In the genomic region with DNA sequence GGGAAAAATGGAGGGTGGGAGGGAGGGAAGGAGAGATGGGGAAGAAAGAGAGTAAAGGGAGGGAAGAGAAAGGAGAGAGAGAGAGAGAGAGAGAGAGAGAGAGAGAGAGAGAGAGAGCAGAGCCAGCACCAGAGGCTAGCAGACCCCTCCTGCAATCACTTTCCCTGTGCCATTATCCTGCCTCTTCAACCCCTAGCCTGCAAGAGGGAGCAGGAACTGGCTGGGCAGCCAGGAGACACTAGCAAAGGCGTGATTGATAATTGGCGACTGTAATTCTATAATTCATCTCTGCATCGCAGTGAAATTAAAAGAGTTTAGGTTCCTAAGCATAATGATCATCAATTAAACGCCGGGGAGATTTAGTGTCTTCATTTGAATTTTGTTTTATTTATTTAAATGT, we compare ENCODE assay signal across 21 mouse cellular contexts.
DNase-seq lines count a peak whose midpoint lies in the region; ATAC-seq lines count a peak whose summit lies in the region.
"Had no signal": no experiment of that assay in that cellular context is flagged by ENCODE, and none has a peak within 500 bp of the region (broad histone marks: within the 10 kb centered on the region; RNA-seq: fewer than 3 reads in every experiment).

No protein-coding gene starts in this region.

- no peak overlapping the region for H3K4me2 ChIP-seq in forebrain, embryonic 15.5 days (replicated peaks)
- no peak overlapping the region for H3K4me2 ChIP-seq in forebrain, embryonic 14.5 days (ENCODE audit: low read length)
- H3K4me2 ChIP-seq in hindbrain, embryonic 13.5 days, result no peak overlapping the region
- H3K4me2 ChIP-seq in hindbrain, embryonic 16.5 days (ENCODE audit: low read length), result no peak overlapping the region
- no peak overlapping the region for H3K4me2 ChIP-seq in neural tube, embryonic 12.5 days (replicated peaks)
- H3K4me2 ChIP-seq in neural tube, embryonic 15.5 days, result no peak overlapping the region
- H3K4me2 ChIP-seq: embryonic facial prominence, embryonic 15.5 days; intestine, embryonic 15.5 days had no signal

- H3K27me3 ChIP-seq in forebrain, embryonic 15.5 days, result no peaks in the 10 kb centered on the region
- no peaks in the 10 kb centered on the region for H3K27me3 ChIP-seq in forebrain, embryonic 14.5 days (replicated peaks; ENCODE audit: control insufficient read depth, insufficient read depth, low read length)
- 0 out of 2 replicates have a peak, but pooled peaks cover 7% of the 10 kb centered on the region for H3K27me3 ChIP-seq in hindbrain, embryonic 13.5 days
- H3K27me3 ChIP-seq in hindbrain, embryonic 16.5 days (replicated peaks; ENCODE audit: control insufficient read depth, insufficient read depth, low read length), result no peaks in the 10 kb centered on the region
- H3K27me3 ChIP-seq in neural tube, embryonic 12.5 days (replicated peaks), result no peaks in the 10 kb centered on the region
- no peaks in the 10 kb centered on the region; the same call in 1 of the 2 replicates for H3K27me3 ChIP-seq in neural tube, embryonic 15.5 days (replicated peaks)
- H3K27me3 ChIP-seq: embryonic facial prominence, embryonic 15.5 days had no signal

- H3K27ac ChIP-seq in forebrain, embryonic 15.5 days (replicated peaks), result peak overlapping the region; percentile 51
- no peak overlapping the region for H3K27ac ChIP-seq in forebrain, embryonic 14.5 days (ENCODE audit: low read depth, low read length)
- H3K27ac ChIP-seq in hindbrain, embryonic 13.5 days, result peak overlapping the region; percentile 48; the same call in 1 of the 2 replicates
- no peak overlapping the region for H3K27ac ChIP-seq in hindbrain, embryonic 16.5 days (ENCODE audit: low read depth, low read length)
- no peak overlapping the region for H3K27ac ChIP-seq in neural tube, embryonic 12.5 days
- H3K27ac ChIP-seq in neural tube, embryonic 15.5 days (replicated peaks), result no peak overlapping the region
- H3K27ac ChIP-seq: embryonic facial prominence, embryonic 15.5 days; forebrain, embryonic 10.5 days; heart, embryonic 10.5 days; intestine, embryonic 15.5 days had no signal

- no peak for DNase-seq in forebrain, embryonic 14.5 days (ENCODE audit: low spot score)
- DNase-seq in left cerebral cortex, adult 8-10 months (ENCODE audit: low spot score in 2 of 2), result no peak
- DNase-seq: adrenal gland, adult 2 months; adrenal gland, postnatal 25 days; cerebellum, adult 2 months; gastrocnemius, postnatal 10 days; heart, adult 18-20 months; heart, postnatal 10 days; heart, postnatal 4 days had no signal

- H3K4me3 ChIP-seq in forebrain, embryonic 15.5 days, result no peak overlapping the region
- no peak overlapping the region for H3K4me3 ChIP-seq in forebrain, embryonic 14.5 days (ENCODE audit: low read depth, low read length)
- no peak overlapping the region for H3K4me3 ChIP-seq in hindbrain, embryonic 13.5 days
- no peak overlapping the region for H3K4me3 ChIP-seq in hindbrain, embryonic 16.5 days (ENCODE audit: low read length)
- no peak overlapping the region for H3K4me3 ChIP-seq in neural tube, embryonic 12.5 days
- no peak overlapping the region for H3K4me3 ChIP-seq in neural tube, embryonic 15.5 days (replicated peaks)
- H3K4me3 ChIP-seq: embryonic facial prominence, embryonic 15.5 days; erythroblast, embryonic 14.5 days; forebrain, embryonic 10.5 days; heart, embryonic 10.5 days; intestine, embryonic 15.5 days had no signal

- peaks cover 22% of the 10 kb centered on the region for H3K4me1 ChIP-seq in forebrain, embryonic 15.5 days
- peaks cover 2% of the 10 kb centered on the region; the same call in 1 of the 2 replicates for H3K4me1 ChIP-seq in forebrain, embryonic 14.5 days (ENCODE audit: control insufficient read depth, insufficient read depth, low read length)
- peaks cover 29% of the 10 kb centered on the region for H3K4me1 ChIP-seq in hindbrain, embryonic 13.5 days (replicated peaks)
- H3K4me1 ChIP-seq in hindbrain, embryonic 16.5 days (ENCODE audit: control insufficient read depth, insufficient read depth, low read depth, low read length), result peaks cover under 1% of the 10 kb centered on the region; the same call in 1 of the 2 replicates
- H3K4me1 ChIP-seq in neural tube, embryonic 12.5 days, result peaks cover 7% of the 10 kb centered on the region
- H3K4me1 ChIP-seq in neural tube, embryonic 15.5 days, result peaks cover 12% of the 10 kb centered on the region
- H3K4me1 ChIP-seq: embryonic facial prominence, embryonic 15.5 days; intestine, embryonic 15.5 days had no signal

- 0 out of 2 replicates have a peak overlapping the region, but pooled peaks have one; percentile 19 for H3K9ac ChIP-seq in forebrain, embryonic 15.5 days (replicated peaks)
- no peak overlapping the region for H3K9ac ChIP-seq in forebrain, embryonic 14.5 days (ENCODE audit: low read length)
- H3K9ac ChIP-seq in hindbrain, embryonic 13.5 days, result peak overlapping the region; percentile 24; the same call in 1 of the 2 replicates
- no peak overlapping the region for H3K9ac ChIP-seq in hindbrain, embryonic 16.5 days (ENCODE audit: low read depth, low read length)
- H3K9ac ChIP-seq in neural tube, embryonic 12.5 days, result 0 out of 2 replicates have a peak overlapping the region, but pooled peaks have one; percentile 13
- H3K9ac ChIP-seq in neural tube, embryonic 15.5 days (replicated peaks), result no peak overlapping the region
- H3K9ac ChIP-seq: embryonic facial prominence, embryonic 15.5 days; intestine, embryonic 15.5 days had no signal

- H3K9me3 ChIP-seq in forebrain, embryonic 15.5 days, result no peaks in the 10 kb centered on the region
- H3K9me3 ChIP-seq in forebrain, embryonic 14.5 days (replicated peaks; ENCODE audit: control insufficient read depth, low read length), result no peaks in the 10 kb centered on the region
- H3K9me3 ChIP-seq in hindbrain, embryonic 13.5 days, result no peaks in the 10 kb centered on the region
- no peaks in the 10 kb centered on the region; the same call in 1 of the 2 replicates for H3K9me3 ChIP-seq in hindbrain, embryonic 16.5 days (ENCODE audit: control insufficient read depth, low read length)
- H3K9me3 ChIP-seq in neural tube, embryonic 12.5 days, result no peaks in the 10 kb centered on the region; the same call in 1 of the 2 replicates
- no peaks in the 10 kb centered on the region for H3K9me3 ChIP-seq in neural tube, embryonic 15.5 days (replicated peaks)
- H3K9me3 ChIP-seq: forebrain, embryonic 10.5 days; heart, embryonic 10.5 days; intestine, embryonic 15.5 days had no signal

- whole genome bisulfite sequencing in forebrain, embryonic 15.5 days, result 52% methylated on average over 5 of the region's 5 CpGs
- WGBS in forebrain, embryonic 14.5 days, result 54% methylated on average over 5 of the region's 5 CpGs
- WGBS in hindbrain, embryonic 13.5 days, result 53% methylated on average over 5 of the region's 5 CpGs
- WGBS in hindbrain, embryonic 16.5 days, result 54% methylated on average over 5 of the region's 5 CpGs
- 55% methylated on average over 5 of the region's 5 CpGs for WGBS in neural tube, embryonic 12.5 days
- WGBS in neural tube, embryonic 15.5 days, result 33% methylated on average over 5 of the region's 5 CpGs

- no peak for ATAC-seq in forebrain, embryonic 15.5 days (replicated peaks)
- ATAC-seq in forebrain, embryonic 14.5 days, result no peak
- ATAC-seq in hindbrain, embryonic 13.5 days (ENCODE audit: low FRiP score), result no peak
- ATAC-seq in hindbrain, embryonic 16.5 days, result no peak
- no peak for ATAC-seq in neural tube, embryonic 12.5 days (ENCODE audit: low FRiP score, low read depth)
- ATAC-seq in neural tube, embryonic 15.5 days (ENCODE audit: low FRiP score), result no peak; the same call in 1 of the 2 replicates
- ATAC-seq: activated CD4-positive, CD25-positive, alpha-beta regulatory T cell, adult 4 months; intestine, embryonic 15.5 days; Patski had no signal

- no peaks in the 10 kb centered on the region for H3K36me3 ChIP-seq in forebrain, embryonic 15.5 days
- H3K36me3 ChIP-seq in forebrain, embryonic 14.5 days (ENCODE audit: control insufficient read depth, insufficient read depth, low read length), result no peaks in the 10 kb centered on the region
- no peaks in the 10 kb centered on the region for H3K36me3 ChIP-seq in hindbrain, embryonic 13.5 days
- no peaks in the 10 kb centered on the region for H3K36me3 ChIP-seq in hindbrain, embryonic 16.5 days (ENCODE audit: control insufficient read depth, insufficient read depth, low read length)
- no peaks in the 10 kb centered on the region for H3K36me3 ChIP-seq in neural tube, embryonic 12.5 days
- no peaks in the 10 kb centered on the region for H3K36me3 ChIP-seq in neural tube, embryonic 15.5 days
- H3K36me3 ChIP-seq: embryonic facial prominence, embryonic 15.5 days; forebrain, embryonic 10.5 days; heart, embryonic 10.5 days; intestine, embryonic 15.5 days had no signal

Comparison
In these comparisons a context has a peak if more than half of its experiments do, and no peak if none do; other contexts are left out.
1. H3K27ac ChIP-seq: peak in forebrain, embryonic 15.5 days (single experiment) and hindbrain, embryonic 13.5 days (single experiment); none in forebrain, embryonic 14.5 days (single experiment), hindbrain, embryonic 16.5 days (single experiment), neural tube, embryonic 12.5 days (single experiment) and neural tube, embryonic 15.5 days (single experiment).
2. H3K9ac ChIP-seq: peak in forebrain, embryonic 15.5 days (single experiment), hindbrain, embryonic 13.5 days (single experiment) and neural tube, embryonic 12.5 days (single experiment); none in forebrain, embryonic 14.5 days (single experiment), hindbrain, embryonic 16.5 days (single experiment) and neural tube, embryonic 15.5 days (single experiment).